Mouse (Mus musculus) right cerebral cortex, adult 2 months (tissue): ENCODE measurements around the gene Gm21679.
"Not testable (repeated sequence)": the region's sequence is repeated elsewhere in the genome, so short reads cannot be mapped to it uniquely, and the experiment has no call there.

Source experiments
- DNase-seq, 2 experiments: peaks; one replicate each; pipeline ENCODE4 v3.0.0; 2021 to 2022; ENCODE audit warnings: low spot score in 2 of 2

The Gm21679 gene

DNA sequence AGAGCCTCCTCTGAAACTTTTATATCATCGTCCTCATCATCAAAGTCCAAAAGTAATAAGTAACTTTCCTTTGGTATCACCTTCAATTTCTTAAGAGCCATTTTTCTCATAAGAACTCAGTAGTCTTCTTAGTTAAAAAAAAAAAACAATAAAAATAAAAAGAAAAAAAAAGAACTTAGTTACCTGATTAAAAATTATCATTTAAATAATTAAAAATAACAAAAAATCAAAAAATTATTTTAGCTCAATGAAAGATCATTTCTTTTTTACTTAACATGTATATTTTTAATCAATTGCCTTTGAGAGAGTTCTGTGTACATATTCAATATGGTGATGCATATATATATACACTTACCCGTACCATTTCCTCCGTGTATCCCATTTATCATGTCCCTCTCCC lies at the start of gene Gm21679:
Gm21679 (minus strand) TSS at position 101 of the 400 bp plus-strand sequence.
- not testable (repeated sequence) for DNase-seq
